19 mouse cellular contexts compared by ENCODE assay signal in the genomic region with DNA sequence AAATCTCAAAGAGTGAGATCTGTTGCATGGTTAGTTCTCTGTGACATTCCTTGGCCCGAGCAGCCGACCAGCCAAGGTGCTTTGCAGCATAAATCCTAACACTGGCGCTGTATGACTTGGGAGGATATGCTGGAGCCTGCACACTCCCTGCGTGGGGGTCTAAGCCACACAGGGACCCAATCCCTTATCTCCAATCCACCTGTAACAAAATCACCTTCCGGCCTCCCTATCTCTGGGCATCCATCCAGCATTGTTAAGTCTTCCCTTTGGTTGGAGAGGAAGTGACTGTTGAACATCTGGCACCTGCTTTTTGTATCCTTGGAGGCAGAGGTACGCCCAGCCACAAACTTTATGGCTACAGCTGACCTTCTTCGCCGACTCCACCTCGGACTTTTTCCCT. TPM values are rescaled to one million over a fixed set of nuclear protein-coding genes. Genes with fewer than 3 reads are reported as not detected.
A peak's percentile ranks its signal among the peaks of the same experiment; 100 is the strongest.
DNase-seq lines count a peak whose midpoint lies in the region; ATAC-seq and TF ChIP-seq lines count a peak whose summit lies in the region.
"Had no signal": no experiment of that assay in that cellular context is flagged by ENCODE, and none has a peak within 500 bp of the region (broad histone marks: within the 10 kb centered on the region; RNA-seq: fewer than 3 reads in every experiment).

No protein-coding gene starts in this region.

- intact Hi-C loops in gastrocnemius, adult 2 months (cut with DNase I), result no loop called here

- no peak overlapping the region for H3K9ac ChIP-seq in kidney, embryonic 14.5 days (ENCODE audit: low read depth, low read length)
- no peak overlapping the region for H3K9ac ChIP-seq in heart, embryonic 16.5 days (ENCODE audit: low read length)
- H3K9ac ChIP-seq in midbrain, embryonic 15.5 days, result no peak overlapping the region
- H3K9ac ChIP-seq: forebrain, embryonic 13.5 days had no signal

- WGBS in kidney, embryonic 14.5 days, result 36% methylated on average over 9 of the region's 9 CpGs
- WGBS in heart, embryonic 16.5 days, result 48% methylated on average over 9 of the region's 9 CpGs
- WGBS in large intestine, adult 2 months, result 10% methylated on average over 9 of the region's 9 CpGs
- WGBS in midbrain, embryonic 15.5 days, result 76% methylated on average over 9 of the region's 9 CpGs

- no peak for TF ChIP-seq CTCF in G1E (IDR thresholded peaks at IDR 0.05; ENCODE audit: low read depth, low read length)
- TF ChIP-seq CTCF in gastrocnemius, adult 2 months (IDR thresholded peaks at IDR 0.05), result no peak

- 0 out of 2 replicates have a peak, but pooled peaks cover 4% of the 10 kb centered on the region for H3K4me1 ChIP-seq in kidney, embryonic 14.5 days (ENCODE audit: control insufficient read depth, insufficient read depth, low read length)
- peaks cover 30% of the 10 kb centered on the region for H3K4me1 ChIP-seq in G1E (ENCODE audit: insufficient read depth, low read depth, low read length)
- H3K4me1 ChIP-seq in heart, embryonic 16.5 days (ENCODE audit: control insufficient read depth, insufficient read depth, low read length), result peaks cover 6% of the 10 kb centered on the region
- no peaks in the 10 kb centered on the region for H3K4me1 ChIP-seq in midbrain, embryonic 15.5 days

- H3K9me3 ChIP-seq in kidney, embryonic 14.5 days (ENCODE audit: control insufficient read depth, low read length), result no peaks in the 10 kb centered on the region
- no peaks in the 10 kb centered on the region for H3K9me3 ChIP-seq in G1E (replicated peaks)
- H3K9me3 ChIP-seq in heart, embryonic 16.5 days (replicated peaks; ENCODE audit: control insufficient read depth, low read length), result no peaks in the 10 kb centered on the region
- H3K9me3 ChIP-seq in midbrain, embryonic 15.5 days, result no peaks in the 10 kb centered on the region
- H3K9me3 ChIP-seq: forebrain, embryonic 13.5 days had no signal

- no peak overlapping the region for H3K4me2 ChIP-seq in kidney, embryonic 14.5 days (replicated peaks; ENCODE audit: low read depth, low read length)
- H3K4me2 ChIP-seq in heart, embryonic 16.5 days (ENCODE audit: low read depth, low read length), result no peak overlapping the region; the same call in 1 of the 2 replicates
- no peak overlapping the region for H3K4me2 ChIP-seq in midbrain, embryonic 15.5 days
- H3K4me2 ChIP-seq: forebrain, embryonic 13.5 days; liver, embryonic 11.5 days had no signal

- H3K27me3 ChIP-seq in kidney, embryonic 14.5 days (ENCODE audit: control insufficient read depth, insufficient read depth, low read length), result no peaks in the 10 kb centered on the region
- no peaks in the 10 kb centered on the region for H3K27me3 ChIP-seq in G1E (ENCODE audit: insufficient read depth, low read length)
- no peaks in the 10 kb centered on the region for H3K27me3 ChIP-seq in heart, embryonic 16.5 days (ENCODE audit: control insufficient read depth, insufficient read depth, low read length)
- H3K27me3 ChIP-seq in midbrain, embryonic 15.5 days (replicated peaks), result no peaks in the 10 kb centered on the region
- H3K27me3 ChIP-seq: forebrain, embryonic 13.5 days; Patski had no signal

- H3K27ac ChIP-seq in kidney, embryonic 14.5 days (ENCODE audit: low read depth, low read length), result peak overlapping the region; percentile 51; the same call in 1 of the 2 replicates
- no peak overlapping the region for H3K27ac ChIP-seq in heart, embryonic 16.5 days (ENCODE audit: low read length)
- H3K27ac ChIP-seq in midbrain, embryonic 15.5 days, result no peak overlapping the region
- no peak overlapping the region for H3K27ac ChIP-seq in gastrocnemius, adult 2 months
- H3K27ac ChIP-seq: forebrain, embryonic 13.5 days had no signal

- no peak overlapping the region for H3K4me3 ChIP-seq in kidney, embryonic 14.5 days (ENCODE audit: low read length)
- H3K4me3 ChIP-seq in G1E (ENCODE audit: low read depth, low read length), result peak overlapping the region; percentile 61; the same call in 1 of the 2 replicates
- no peak overlapping the region for H3K4me3 ChIP-seq in heart, embryonic 16.5 days (ENCODE audit: low read length)
- no peak overlapping the region for H3K4me3 ChIP-seq in midbrain, embryonic 15.5 days
- H3K4me3 ChIP-seq in gastrocnemius, adult 2 months, result no peak overlapping the region
- H3K4me3 ChIP-seq: forebrain, embryonic 13.5 days had no signal

- ATAC-seq in kidney, embryonic 14.5 days (ENCODE audit: low FRiP score, low TSS enrichment), result peak; percentile 58; the same call in 1 of the 2 replicates
- peak; percentile 90 for ATAC-seq in G1E (ENCODE audit: extremely low read depth, insufficient number of reproducible peaks, low FRiP score, poor library complexity, severe bottlenecking)
- peak; percentile 78; the same call in 1 of the 2 replicates for ATAC-seq in heart, embryonic 16.5 days (replicated peaks; ENCODE audit: extremely low read depth, insufficient read depth, low FRiP score)
- ATAC-seq in midbrain, embryonic 15.5 days (replicated peaks), result no peak
- ATAC-seq: forebrain, embryonic 13.5 days; Patski had no signal

- no peaks in the 10 kb centered on the region for H3K36me3 ChIP-seq in kidney, embryonic 14.5 days (ENCODE audit: control insufficient read depth, insufficient read depth, low read length)
- no peaks in the 10 kb centered on the region for H3K36me3 ChIP-seq in G1E (replicated peaks)
- H3K36me3 ChIP-seq in heart, embryonic 16.5 days (ENCODE audit: control insufficient read depth, insufficient read depth), result no peaks in the 10 kb centered on the region
- no peaks in the 10 kb centered on the region for H3K36me3 ChIP-seq in midbrain, embryonic 15.5 days (replicated peaks)

- no peak for DNase-seq in kidney, adult 8-10 months
- DNase-seq in G1E (ENCODE audit: low spot score), result peak; percentile 68
- peak; percentile 99 for DNase-seq in large intestine, adult 2 months (ENCODE audit: low read depth, low spot score)
- no peak for DNase-seq in c-Kit-positive CD71-positive TER-119-positive erythroid progenitor cells, embryonic 14.5 days (ENCODE audit: low spot score)
- no peak for DNase-seq in gastrocnemius, adult 2 months
- DNase-seq: adrenal gland, adult 2 months; cerebellum, postnatal 14 days; gastrocnemius, postnatal 36 days; kidney, adult 11 months; right cerebral cortex, postnatal 25 days had no signal

RNA-seq across cellular contexts. Expression of gene Slc35a3, which starts 14.2 kb away (rescaled TPM):
- 9.0 and 15.9 TPM in 2 replicates for polyA plus RNA-seq in kidney, embryonic 14.5 days (2014; fragmentation: Nextera tagmentation; extraction: Ambion mirVana)
- total RNA-seq in G1E (2014; fragmentation: Nextera tagmentation) (52.6 and 54.6 TPM in 2 replicates), G1E (2017) (56.8 and 60.9 TPM in 2 replicates)
- 11.3 and 13.4 TPM in 2 replicates for polyA plus RNA-seq in G1E (2012)
- 9.5 and 9.9 TPM in 2 replicates for polyA plus RNA-seq in heart, embryonic 16.5 days (2015; fragmentation: Nextera tagmentation; extraction: Ambion mirVana)
- polyA plus RNA-seq in large intestine, adult 2 months (2012; rRNA removed), result 13.1 and 21.1 TPM in 2 replicates
- polyA plus RNA-seq in midbrain, embryonic 15.5 days (2015; fragmentation: Nextera tagmentation; extraction: Ambion mirVana), result 8.1 and 8.5 TPM in 2 replicates
- total RNA-seq in gastrocnemius, adult 2 months (2021), result 1 to 10 TPM; 5.1 to 8.0 TPM

RNA-seq across cellular contexts. Expression of gene Gm43191, which starts 45.7 kb away (rescaled TPM):
- not detected in 2 replicates for polyA plus RNA-seq in kidney, embryonic 14.5 days (2014; fragmentation: Nextera tagmentation; extraction: Ambion mirVana)
- total RNA-seq in G1E (2014; fragmentation: Nextera tagmentation) (not detected in 2 replicates), G1E (2017) (not detected in 2 replicates)
- polyA plus RNA-seq in G1E (2012), result not detected in 2 replicates
- polyA plus RNA-seq in heart, embryonic 16.5 days (2015; fragmentation: Nextera tagmentation; extraction: Ambion mirVana), result not detected in 2 replicates
- not detected in 2 replicates for polyA plus RNA-seq in large intestine, adult 2 months (2012; rRNA removed)
- not detected in 2 replicates for polyA plus RNA-seq in midbrain, embryonic 15.5 days (2015; fragmentation: Nextera tagmentation; extraction: Ambion mirVana)
- total RNA-seq in gastrocnemius, adult 2 months (2021), result not detected
- total RNA-seq: adrenal gland, adult 2 months; gastrocnemius, postnatal 36 days; left cerebral cortex, postnatal 14 days had no signal
- polyA plus RNA-seq: adrenal gland, adult 2 months; embryonic facial prominence, embryonic 14.5 days; forebrain, embryonic 13.5 days; stomach, embryonic 14.5 days had no signal

Comparison
In these comparisons a context has a peak if more than half of its experiments do, and no peak if none do; other contexts are left out.
1. DNase-seq: peak in G1E (single experiment) and large intestine, adult 2 months (single experiment); none in kidney, adult 8-10 months (0 of 2), c-Kit-positive CD71-positive TER-119-positive erythroid progenitor cells, embryonic 14.5 days (single experiment) and gastrocnemius, adult 2 months (single experiment).